Mouse (Mus musculus) urinary bladder, postnatal 10 days (tissue): ENCODE measurements around the gene Cped1.

Experiments used
- DNase-seq: peaks from one replicate; pipeline ENCODE4 v3.0.0; 2022; ENCODE audit warnings: low spot score

Cped1 gene

GRCm38 (mm10) chr6:21985732-21986540 lies at the start of gene Cped1:
TSS of gene Cped1 (plus strand) at chr6:21985916.
- DNase-seq: no peak

GRCm38 (mm10) chr6:21937981-21938635 lies 47.6 kb upstream of the Cped1 start:
- no peak for DNase-seq

DNA sequence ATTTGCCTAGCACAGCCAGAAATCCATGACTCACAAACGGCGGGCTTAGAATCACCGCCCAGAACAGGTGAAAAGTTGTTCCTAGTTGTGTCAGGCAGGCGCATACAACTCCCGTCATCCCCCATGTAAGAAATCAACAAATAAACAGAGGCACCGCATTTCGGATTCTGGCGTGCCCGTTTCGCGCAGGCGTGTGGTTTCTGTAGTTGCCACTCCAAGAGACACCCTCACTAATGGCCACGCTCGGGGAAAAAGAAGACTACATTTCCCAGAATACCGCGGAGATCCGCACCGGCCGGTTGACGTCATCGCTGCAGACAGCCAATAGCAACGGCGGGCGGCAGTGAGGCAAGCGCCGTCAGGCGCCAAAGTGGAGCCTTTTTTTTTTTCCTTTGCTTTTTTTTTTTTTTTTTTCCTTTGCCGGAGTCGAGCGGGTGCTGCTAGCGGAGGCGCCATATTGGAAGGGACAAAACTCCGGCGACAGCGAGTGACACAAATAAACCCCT lies 36.4 kb upstream of the Cped1 start, which contains the start of gene Ing3:
Gene Ing3 (plus strand): TSS at position 346 of the 506 bp plus-strand sequence.
- peak; percentile 86 for DNase-seq

GRCm38 (mm10) chr6:21949771-21950448 lies 35.8 kb upstream of the Cped1 start:
- DNase-seq: peak; percentile 80

DNA sequence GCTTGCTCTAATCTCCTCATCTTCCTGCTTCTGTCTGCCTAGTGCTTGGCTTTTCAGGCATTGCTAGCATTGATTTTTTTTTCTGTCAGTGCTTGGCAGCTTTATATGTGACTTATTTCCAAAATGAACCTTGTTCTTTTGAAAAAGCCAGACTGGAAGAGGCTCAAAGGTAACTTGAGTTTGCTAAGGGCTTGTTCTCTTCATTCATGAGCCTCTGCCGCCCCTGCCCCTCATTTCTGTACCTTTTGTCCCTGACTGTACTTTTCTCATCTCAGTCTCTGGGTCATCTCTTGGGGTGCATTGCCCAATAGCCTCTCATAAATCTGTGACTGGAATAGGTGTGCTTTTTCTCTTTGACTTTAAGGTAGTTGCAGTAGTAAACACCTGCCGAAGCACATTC lies 35.0 kb upstream of the Cped1 start:
- no peak for DNase-seq

GRCm38 (mm10) chr6:21955468-21955867 lies 30.2 kb upstream of the Cped1 start:
- DNase-seq: no peak

GRCm38 (mm10) chr6:21958922-21959321 lies 26.8 kb upstream of the Cped1 start:
- no peak for DNase-seq

- no peak for DNase-seq
These were observed 25.8 kb upstream of the Cped1 start for GRCm38 (mm10) chr6:21959909-21960308.

DNA sequence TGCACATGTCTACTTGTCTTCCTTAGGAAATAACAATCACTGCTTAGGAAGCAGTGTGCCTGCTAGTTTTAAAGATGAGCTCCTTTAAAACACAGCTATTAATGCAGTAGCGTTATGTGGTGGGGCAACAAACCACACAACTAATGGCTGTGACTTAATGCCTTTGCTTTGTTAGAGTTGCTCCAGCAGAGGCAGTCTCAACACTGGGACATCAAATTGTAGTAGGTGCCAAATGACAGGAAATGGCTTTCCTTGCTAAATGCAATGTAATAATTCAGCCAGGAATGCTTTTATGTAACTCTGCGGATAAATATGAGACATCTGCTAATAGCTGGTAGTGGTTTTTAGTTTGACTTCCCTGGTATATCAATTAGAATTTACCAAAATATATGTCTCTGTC lies 8.2 kb upstream of the Cped1 start:
- no peak for DNase-seq

DNA sequence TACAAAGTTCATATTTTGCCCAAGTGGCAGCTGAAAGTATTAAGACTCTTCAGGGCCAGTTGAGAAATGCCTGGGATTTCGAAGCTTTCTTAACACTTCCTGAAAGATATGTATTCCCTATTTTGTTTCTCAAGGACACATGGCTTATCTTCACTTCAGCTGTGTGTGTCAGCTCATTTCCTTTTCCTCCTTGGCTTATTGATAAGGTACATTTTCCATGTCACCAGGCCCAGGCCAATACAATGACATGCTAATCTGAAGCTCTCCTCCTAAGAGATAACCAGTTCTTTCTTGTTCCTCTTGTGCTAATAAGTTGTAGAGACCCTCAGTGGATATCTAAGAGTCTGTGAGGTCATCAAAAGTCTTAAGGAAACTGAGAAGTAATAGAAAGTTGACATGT lies 4.6 kb upstream of the Cped1 start:
- no peak for DNase-seq

- no peak for DNase-seq
These were observed 555 bp upstream of the Cped1 start for GRCm38 (mm10) chr6:21984990-21985731.

DNA sequence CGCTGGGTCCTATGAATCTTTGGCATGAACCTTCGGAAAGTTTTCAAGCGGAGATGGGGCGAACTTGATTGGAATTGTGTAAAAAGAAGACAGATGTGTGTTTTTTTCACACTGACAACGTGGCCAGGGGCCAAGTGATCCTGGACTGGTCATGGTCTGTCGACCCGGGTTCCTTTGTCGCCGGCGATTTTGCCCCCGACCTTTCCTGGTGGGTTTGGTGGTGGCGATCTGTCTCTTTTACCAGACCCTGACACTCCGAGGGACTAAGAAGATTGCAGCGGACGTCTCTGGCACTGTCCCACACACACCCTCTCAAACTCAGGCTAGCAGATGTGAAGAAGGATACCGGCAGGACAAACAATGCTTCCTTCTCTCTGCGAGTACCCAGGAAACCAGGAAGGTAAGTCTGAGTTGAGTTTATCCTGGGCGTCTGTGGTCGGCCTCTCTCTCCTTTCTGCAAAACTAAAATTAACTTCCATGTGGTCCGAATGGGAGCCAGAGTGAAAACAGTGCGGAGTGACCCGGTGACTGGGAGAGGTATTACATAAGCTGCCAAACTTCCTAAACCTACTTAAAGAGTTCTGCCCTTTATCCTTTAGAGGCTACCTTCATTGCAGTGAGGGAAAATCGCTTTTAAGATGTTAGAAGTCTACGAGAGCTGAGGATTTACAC lies 1.1 kb downstream of the Cped1 start:
- DNase-seq: no peak

GRCm38 (mm10) chr6:21987554-21987953 lies 1.8 kb downstream of the Cped1 start:
- no peak for DNase-seq

GRCm38 (mm10) chr6:21988296-21988695 lies 2.6 kb downstream of the Cped1 start:
- no peak for DNase-seq

DNA sequence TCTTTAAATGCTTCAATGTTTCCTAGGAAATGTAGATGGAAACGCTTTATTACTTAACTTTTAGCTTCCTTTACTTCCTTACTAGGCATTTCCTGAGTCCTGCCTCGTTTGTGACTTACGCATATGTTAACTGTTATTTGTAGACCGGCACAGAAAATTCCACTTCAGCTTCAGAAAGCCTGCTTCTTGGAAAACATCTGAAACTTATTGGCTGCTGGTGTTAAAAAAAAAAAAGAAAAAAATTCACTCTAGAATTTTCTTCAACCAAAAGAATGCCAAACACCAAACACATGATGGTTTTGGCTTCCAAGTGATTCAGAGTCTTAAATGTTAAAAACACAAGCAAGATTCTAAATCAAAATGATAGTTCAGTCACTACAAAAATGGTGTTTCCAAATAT lies 3.4 kb downstream of the Cped1 start:
- DNase-seq: no peak

DNA sequence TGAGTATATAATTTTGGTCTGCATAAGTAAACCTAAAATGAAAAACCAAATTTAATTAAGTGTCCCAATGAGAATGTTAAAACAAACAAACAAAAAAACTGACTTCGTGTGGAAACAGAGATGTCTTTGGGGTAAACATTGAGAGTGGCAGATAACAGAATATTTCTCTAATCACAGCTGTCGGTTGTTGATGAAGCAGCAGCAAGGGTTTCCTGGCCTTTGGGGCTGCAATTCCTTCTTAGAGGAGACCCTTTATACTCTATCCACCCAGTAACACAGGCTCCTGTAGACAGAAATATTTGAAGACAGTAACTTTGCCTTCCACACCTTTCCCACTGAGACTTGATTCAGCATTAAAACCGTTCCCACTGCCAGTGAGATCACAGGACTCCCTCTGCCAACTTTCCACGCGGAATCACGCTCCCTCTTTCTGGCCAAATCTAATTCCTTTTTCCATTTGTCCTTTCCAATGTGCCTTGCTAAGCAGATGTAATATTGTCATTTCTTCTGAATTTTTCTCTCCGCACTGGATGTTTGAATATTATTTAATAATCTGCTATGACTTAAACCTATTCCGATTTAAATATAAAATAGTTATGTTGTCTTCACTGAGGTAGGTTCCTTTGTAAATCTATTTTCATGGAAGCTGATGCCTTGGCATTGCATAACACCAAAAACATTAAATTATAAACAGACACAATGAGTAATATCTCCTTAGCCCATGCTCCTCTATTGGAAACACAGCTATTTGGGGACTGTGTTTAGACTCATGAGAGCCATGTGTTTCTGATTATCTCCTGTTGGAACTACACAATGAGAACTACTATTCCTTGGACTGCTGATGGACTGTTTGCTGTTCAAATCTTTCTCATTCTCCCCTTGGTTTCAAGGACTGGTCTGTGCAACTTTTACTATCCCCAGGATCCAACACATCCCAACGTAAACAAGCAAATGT lies 4.7 kb downstream of the Cped1 start:
- no peak for DNase-seq

- no peak for DNase-seq
These were observed 5.4 kb downstream of the Cped1 start for GRCm38 (mm10) chr6:21991151-21991550.

DNA sequence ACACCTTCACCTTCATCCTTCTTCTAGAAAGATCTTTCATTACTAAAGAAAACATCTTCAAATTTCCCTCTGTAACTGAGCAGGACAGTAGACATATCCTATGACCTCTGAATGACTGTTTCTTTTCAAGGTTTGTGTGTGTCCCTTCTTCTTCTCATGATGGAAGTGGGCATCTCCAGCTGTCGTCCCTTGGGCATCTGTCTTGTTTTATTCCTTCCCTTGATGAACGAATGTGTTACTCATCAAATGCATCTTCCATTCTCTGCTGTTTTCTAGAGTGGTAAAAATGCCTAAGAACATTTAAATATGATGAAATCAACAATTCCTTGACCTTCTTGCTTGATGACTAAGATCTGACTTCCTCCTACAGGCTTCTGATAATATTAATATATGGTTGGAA lies 7.4 kb downstream of the Cped1 start:
- no peak for DNase-seq

- no peak for DNase-seq
These were observed 12.4 kb downstream of the Cped1 start for GRCm38 (mm10) chr6:21998131-21998530.

DNA sequence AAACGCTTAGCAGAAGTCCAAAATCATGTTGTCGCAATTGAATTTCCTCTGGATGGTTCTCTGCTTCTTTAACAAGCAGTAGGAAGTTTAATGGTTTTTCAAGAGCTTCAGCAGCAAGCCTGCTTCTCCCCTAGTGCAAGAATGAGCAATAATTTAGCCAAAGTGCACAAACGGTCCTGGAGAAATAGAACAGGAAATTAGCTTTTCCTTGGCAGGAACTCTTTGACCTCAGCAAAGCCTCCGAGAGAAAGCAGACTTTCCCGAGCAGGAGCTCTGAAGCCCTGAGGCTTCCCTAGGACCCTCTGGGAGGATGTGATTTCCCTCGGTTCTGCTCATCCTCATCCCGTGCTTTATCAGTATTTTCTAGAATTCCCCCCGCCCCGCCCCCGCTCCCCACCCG lies 13.3 kb downstream of the Cped1 start:
- DNase-seq: no peak
